Mouse (Mus musculus): Measurements from ENCODE around the gene Lxn. TPM values are rescaled to one million over a fixed set of nuclear protein-coding genes. Genes with fewer than 3 reads are reported as not detected.

The Lxn gene
- total RNA-seq, 2 experiments from 2014 or later, result 29.1 to 39.4 TPM

- DNase-seq (ENCODE audit: low spot score in 2 of 2), result no peak
Measured at GRCm38 (mm10) chr3:67462578-67462977, 1.1 kb downstream of the Lxn start.

- DNase-seq (ENCODE audit: low spot score in 2 of 2), result no peak
Measured at GRCm38 (mm10) chr3:67462015-67462414, 1.7 kb downstream of the Lxn start.

DNA sequence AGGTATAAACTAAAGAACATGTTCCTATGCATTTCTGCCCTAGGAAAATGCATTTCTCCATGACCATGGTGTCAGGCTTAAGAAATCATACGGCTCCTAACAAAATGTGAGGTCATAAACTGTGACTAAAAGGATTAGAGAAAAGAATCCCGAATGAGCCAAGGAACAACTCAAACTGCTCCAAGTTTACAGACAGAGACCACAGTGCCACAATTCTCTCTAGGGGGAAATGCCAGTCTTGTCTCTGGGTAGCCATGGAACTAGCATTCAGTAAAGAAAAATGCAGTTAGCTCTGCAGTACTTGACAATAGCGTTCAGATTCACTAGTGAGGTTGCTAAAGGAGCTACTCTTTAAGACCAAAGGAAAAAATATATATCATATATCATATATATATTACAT is 3.8 kb downstream of the Lxn start:
- DNase-seq (ENCODE audit: low spot score in 2 of 2), result no peak

GRCm38 (mm10) chr3:67450601-67451210 is 13.0 kb downstream of the Lxn start:
- no peak for DNase-seq (ENCODE audit: low spot score in 2 of 2)

DNA sequence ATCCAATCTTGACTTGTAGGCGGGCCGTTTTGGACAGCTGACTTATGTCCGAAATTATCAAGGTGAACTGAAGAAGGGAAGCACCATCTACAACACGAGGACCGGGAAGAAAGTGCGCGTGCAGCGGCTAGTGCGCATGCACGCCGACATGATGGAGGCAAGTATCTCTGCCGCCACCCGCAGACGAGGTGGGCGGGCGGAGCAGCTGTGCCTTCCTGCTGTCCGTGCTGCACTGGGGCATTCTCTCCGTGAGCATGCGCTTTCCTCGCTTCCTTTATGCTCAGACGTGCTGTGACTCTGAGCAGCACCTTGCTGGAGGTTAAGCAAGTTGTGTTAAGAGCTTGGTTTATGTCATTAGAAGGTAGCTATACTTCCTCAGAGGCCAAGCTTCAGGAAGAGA is 14.1 kb downstream of the Lxn start:
- no peak for DNase-seq (ENCODE audit: low spot score in 2 of 2)

GRCm38 (mm10) chr3:67447143-67447542 is 16.6 kb downstream of the Lxn start:
- DNase-seq (ENCODE audit: low spot score in 2 of 2), result no peak

- DNase-seq (ENCODE audit: low spot score in 2 of 2), result no peak
Measured at GRCm38 (mm10) chr3:67434011-67434410, 29.7 kb downstream of the Lxn start.

DNA sequence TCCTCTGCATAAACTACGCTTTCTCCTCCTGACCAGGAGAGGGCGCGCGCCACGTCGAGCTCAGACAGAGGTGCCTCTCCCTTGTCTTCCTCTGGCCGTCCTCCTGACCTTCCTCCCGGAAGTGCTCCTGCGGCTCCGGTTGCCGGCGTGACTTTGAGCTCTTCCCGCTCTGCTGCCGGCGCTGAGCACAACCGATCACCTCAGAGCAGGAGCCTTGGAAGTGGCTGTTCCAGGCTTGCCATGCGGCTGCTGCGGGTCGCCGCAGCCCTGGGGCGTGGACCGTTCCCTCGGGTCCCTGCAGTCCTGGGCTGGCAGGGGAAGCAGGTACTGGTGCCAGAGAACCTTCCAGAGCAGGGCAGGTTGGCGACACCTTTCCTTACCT is 33.7 kb downstream of the Lxn start, which contains the start of gene Gfm1:
Gfm1 (plus strand) TSS at position 98 of the 382 bp plus-strand sequence.
- peak; percentile 71 to 82 for DNase-seq (ENCODE audit: low spot score in 2 of 2)

GRCm38 (mm10) chr3:67429338-67429998 is 34.3 kb downstream of the Lxn start:
- DNase-seq (ENCODE audit: low spot score in 2 of 2), result no peak

Other genes starting within 250 kb of the Lxn start
- 10 to 100 TPM; 12.6 to 16.4 TPM for gene Mlf1, start 89.8 kb downstream of the Lxn start, total RNA-seq (2021)
- not detected for gene Gm17402, start 88.8 kb downstream of the Lxn start, total RNA-seq (2021)
- gene Gfm1, start 33.8 kb downstream of the Lxn start, total RNA-seq (2021), result 10 to 100 TPM; 79.5 to 82.8 TPM
- 1 to 10 TPM in 1 of 2 experiments, under 1 TPM in 1; 0.81 to 1.3 TPM for gene Rarres1, start 51.6 kb upstream of the Lxn start, total RNA-seq (2021)
- gene Mfsd1, start 118.8 kb upstream of the Lxn start, total RNA-seq (2021), result 10 to 100 TPM; 71.4 to 80.2 TPM

All from adrenal gland, postnatal 4 days (tissue).